Mouse (Mus musculus) myocyte (in vitro differentiated cells): ENCODE measurements around the gene Gpr176.

ENCODE experiments used
- CEBPB ChIP-seq: IDR thresholded peaks from 2 replicates; pipeline ENCODE4 v1.6.1; 2011; ENCODE audit warnings: mild to moderate bottlenecking, moderate library complexity; ENCODE audit not compliant: poor library complexity, insufficient read depth, severe bottlenecking
- E2F4 ChIP-seq: IDR thresholded peaks from one replicate; pipeline ENCODE4 v1.6.1; 2011; ENCODE audit warnings: mild to moderate bottlenecking, control low read depth, moderate library complexity; ENCODE audit not compliant: insufficient read depth
- MAX ChIP-seq: IDR thresholded peaks from one replicate; pipeline ENCODE4 v1.6.1; 2011; ENCODE audit warnings: low read depth, mild to moderate bottlenecking, control low read depth
- MYOD1 ChIP-seq, 3 experiments: IDR thresholded peaks; one replicate each; pipeline ENCODE4 v1.6.1; 2011; ENCODE audit warnings: control low read depth in 2 of 3, low read depth in 2 of 3, mild to moderate bottlenecking in 2 of 3, moderate library complexity in 1 of 3; ENCODE audit not compliant: insufficient read length in 2 of 3, control insufficient read depth in 1 of 3
- MYOG ChIP-seq, 3 experiments: IDR thresholded peaks; one replicate each; pipeline ENCODE4 v1.6.1; 2011; ENCODE audit warnings: control low read depth in 2 of 3, low read depth in 2 of 3, mild to moderate bottlenecking in 2 of 3; ENCODE audit not compliant: insufficient read length in 2 of 3, control insufficient read depth in 1 of 3, insufficient read depth in 1 of 3
- POLR2A ChIP-seq: IDR thresholded peaks from one replicate; pipeline ENCODE4 v1.6.1; 2011; ENCODE audit warnings: low read depth, mild to moderate bottlenecking, control low read depth, moderate library complexity; ENCODE audit not compliant: insufficient read length
- POLR2AphosphoS2 ChIP-seq: IDR thresholded peaks from one replicate; pipeline ENCODE4 v1.6.1; 2011; ENCODE audit warnings: low read depth, control low read depth; ENCODE audit not compliant: insufficient read length
- REST ChIP-seq: IDR thresholded peaks from one replicate; pipeline ENCODE4 v1.6.1; 2011; ENCODE audit warnings: mild to moderate bottlenecking, control low read depth, moderate library complexity; ENCODE audit not compliant: insufficient read depth, insufficient read length
- SRF ChIP-seq: IDR thresholded peaks from one replicate; pipeline ENCODE4 v1.6.1; 2011; ENCODE audit warnings: low read depth; ENCODE audit not compliant: control insufficient read depth, insufficient read length
- TCF12 ChIP-seq: IDR thresholded peaks from one replicate; pipeline ENCODE4 v1.6.1; 2011; ENCODE audit warnings: mild to moderate bottlenecking, control low read depth; ENCODE audit not compliant: poor library complexity, insufficient read depth, severe bottlenecking
- TCF3 ChIP-seq: IDR thresholded peaks from one replicate; pipeline ENCODE4 v1.6.1; 2011; ENCODE audit warnings: low read depth, control low read depth; ENCODE audit not compliant: insufficient read length
- USF1 ChIP-seq: IDR thresholded peaks from one replicate; pipeline ENCODE4 v1.6.1; 2011; ENCODE audit warnings: low read depth, mild to moderate bottlenecking, control low read depth, moderate library complexity

GRCm38 (mm10) chr2:118307561-118307960 is 65.7 kb downstream of the Gpr176 start:
- TF ChIP-seq USF1 (no peak), POLR2A (no peak), TCF3 (no peak), E2F4 (no peak), MYOD1 (IDR thresholded peaks at IDR 0.05; ENCODE audit: control insufficient read depth in 1 of 3, insufficient read length in 2 of 3, low read depth in 2 of 3) (no peak), TCF12 (no peak), CEBPB (no peak), REST (no peak), MYOG (IDR thresholded peaks at IDR 0.05; ENCODE audit: control insufficient read depth in 1 of 3, insufficient read depth in 1 of 3, insufficient read length in 2 of 3, low read depth in 2 of 3) (no peak), MAX (no peak), POLR2AphosphoS2 (no peak), SRF (no peak)
